Mouse (Mus musculus) heart, postnatal 36 days (tissue): ENCODE data around the gene Zbed4. TPM values are rescaled to one million over a fixed set of nuclear protein-coding genes. Genes with fewer than 3 reads are reported as not detected.

Experiments
- DNase-seq, 2 experiments: peaks; one replicate each; pipeline ENCODE4 v3.0.0; 2021 to 2022
- intact Hi-C: fragments of 180-260 bp; cut with DNase I; formaldehyde crosslinking; loops from one replicate; pipeline ENCODE4 v1.15.1; 2025
- total RNA-seq, 2 experiments: library from RNA; stranded (reverse); gene quantifications; 2 replicates each; pipeline ENCODE4 v1.2.3; 2021

The Zbed4 gene
- total RNA-seq, 2 experiments from 2014 or later: 7.9 to 8.1 TPM

DNA sequence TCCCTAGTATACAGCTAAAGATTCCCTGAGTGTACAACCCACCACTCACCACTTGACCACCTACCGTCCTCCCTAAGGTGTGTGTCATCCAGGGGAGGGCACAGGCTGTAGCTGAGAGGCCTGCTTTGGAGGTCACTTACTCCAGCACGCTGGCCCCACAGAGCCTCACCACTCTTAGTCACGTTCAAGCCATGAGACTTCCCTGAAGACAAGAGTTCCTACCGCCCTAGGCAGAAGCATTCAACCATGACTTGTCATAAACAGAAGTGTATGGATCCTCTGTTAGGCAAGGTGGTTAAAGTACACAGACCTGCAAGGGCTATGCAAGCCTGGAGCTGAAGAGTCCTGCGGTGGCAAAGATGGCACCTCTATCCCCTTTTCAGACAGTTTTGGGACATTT, 79.2 kb downstream of the Zbed4 start:
- intact Hi-C loops: no loop called here
- no peak for DNase-seq

GRCm38 (mm10) chr15:88831482-88831881, 80.0 kb downstream of the Zbed4 start:
- peak; percentile 74 to 79 for DNase-seq
- intact Hi-C loops: no loop called here

- DNase-seq: no peak
- intact Hi-C loops: no loop called here
These were observed 81.1 kb downstream of the Zbed4 start for GRCm38 (mm10) chr15:88832536-88832935.

Other genes starting within 250 kb of the Zbed4 start
- not detected for gene Zdhhc25, start 151.4 kb upstream of the Zbed4 start, total RNA-seq
- gene Brd1, start 17.4 kb upstream of the Zbed4 start, total RNA-seq: 10 to 100 TPM; 30.1 to 35.3 TPM
- gene Alg12, start 67.7 kb downstream of the Zbed4 start, total RNA-seq: 10 to 100 TPM in 1 of 2 experiments, 1 to 10 TPM in 1; 8.9 to 10.1 TPM
- gene Creld2, start 68.0 kb downstream of the Zbed4 start, total RNA-seq: 10 to 100 TPM; 16.5 to 27.9 TPM
- 100 to 1,000 TPM; 120 to 134 TPM for gene Pim3, start 110.5 kb downstream of the Zbed4 start, total RNA-seq
- gene Ttll8, start 202.8 kb downstream of the Zbed4 start, total RNA-seq: not detected
- gene Mlc1, start 227.3 kb downstream of the Zbed4 start, total RNA-seq: not detected
- gene Mov10l1, start 231.2 kb downstream of the Zbed4 start, total RNA-seq: 10 to 100 TPM; 89.7 to 92.7 TPM